In the genomic region with DNA sequence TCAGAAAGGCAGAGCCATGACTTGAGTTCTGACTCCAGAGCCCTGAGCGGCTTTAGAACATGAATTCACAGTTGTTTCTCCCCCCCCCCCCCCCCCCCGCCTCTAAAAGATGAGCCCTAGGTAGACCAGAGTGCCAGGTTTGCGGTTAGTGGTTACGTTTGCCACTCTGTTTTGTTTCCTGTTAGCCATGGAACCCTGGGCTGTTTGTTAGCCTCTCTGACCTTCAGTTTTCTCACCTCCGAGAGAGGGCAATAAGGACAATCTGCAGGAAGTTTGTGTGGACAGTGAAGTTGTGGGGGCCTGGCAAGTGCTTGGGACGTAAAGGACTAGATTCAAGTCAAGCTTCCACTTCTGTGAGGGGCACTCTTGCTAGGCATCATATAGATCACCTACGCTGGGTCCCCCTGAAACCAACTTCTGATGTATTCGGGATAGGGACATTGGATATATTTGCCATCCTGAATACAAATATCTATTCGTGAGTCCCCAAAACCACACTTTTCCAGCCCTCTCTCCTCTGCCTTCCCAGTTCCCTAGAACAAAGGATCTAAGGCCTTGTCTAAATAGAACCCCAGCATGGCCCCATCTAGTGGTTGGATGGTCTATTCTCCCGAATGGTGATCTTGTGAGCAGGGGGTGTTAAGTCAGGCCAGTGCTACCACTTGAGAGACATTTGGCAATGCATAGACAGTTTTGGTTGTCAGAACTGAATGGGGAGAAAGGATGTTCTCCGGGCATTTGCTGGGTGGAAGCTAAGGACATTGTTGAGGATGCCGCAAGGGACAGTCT, we compare ENCODE assay signal across 10 mouse cellular contexts.
DNase-seq lines count a peak whose midpoint lies in the region; ATAC-seq and TF ChIP-seq lines count a peak whose summit lies in the region.
"Had no signal": no experiment of that assay in that cellular context is flagged by ENCODE, and none has a peak within 500 bp of the region (broad histone marks: within the 10 kb centered on the region; RNA-seq: fewer than 3 reads in every experiment).

No protein-coding gene starts in this region.

- peak; percentile 63 for TF ChIP-seq CTCF in intestine, postnatal 0 days (IDR thresholded peaks at IDR 0.05; ENCODE audit: low read depth)
- TF ChIP-seq CTCF in E14TG2a.4 (conservative IDR thresholded peaks at IDR 0.05; ENCODE audit: low read length): peak; percentile 40

- H3K27me3 ChIP-seq in intestine, postnatal 0 days (replicated peaks; ENCODE audit: control insufficient read depth, insufficient read depth, low read length): no peaks in the 10 kb centered on the region
- H3K27me3 ChIP-seq in intestine, embryonic 16.5 days (replicated peaks; ENCODE audit: control insufficient read depth, insufficient read depth, low read length): no peaks in the 10 kb centered on the region
- H3K27me3 ChIP-seq in E14TG2a.4 (ENCODE audit: insufficient read depth, low read length): no peaks in the 10 kb centered on the region
- H3K27me3 ChIP-seq in limb, embryonic 11.5 days (ENCODE audit: control insufficient read depth, insufficient read depth, low read length): no peaks in the 10 kb centered on the region

- H3K36me3 ChIP-seq in intestine, postnatal 0 days (ENCODE audit: control insufficient read depth, insufficient read depth): no peaks in the 10 kb centered on the region
- H3K36me3 ChIP-seq in intestine, embryonic 16.5 days (ENCODE audit: control insufficient read depth, insufficient read depth, low read length): no peaks in the 10 kb centered on the region
- H3K36me3 ChIP-seq in E14TG2a.4 (ENCODE audit: insufficient read depth, low read length): no peaks in the 10 kb centered on the region
- H3K36me3 ChIP-seq in limb, embryonic 11.5 days (ENCODE audit: control insufficient read depth, insufficient read depth, low read length): no peaks in the 10 kb centered on the region
- H3K36me3 ChIP-seq: midbrain, embryonic 12.5 days had no signal

- 0 out of 2 replicates have a peak, but pooled peaks cover 3% of the 10 kb centered on the region for H3K9me3 ChIP-seq in intestine, postnatal 0 days (ENCODE audit: control insufficient read depth)
- no peaks in the 10 kb centered on the region for H3K9me3 ChIP-seq in intestine, embryonic 16.5 days (ENCODE audit: control insufficient read depth, low read length)
- peaks cover 11% of the 10 kb centered on the region for H3K9me3 ChIP-seq in E14TG2a.4 (ENCODE audit: low read length)
- no peaks in the 10 kb centered on the region for H3K9me3 ChIP-seq in limb, embryonic 11.5 days (ENCODE audit: control insufficient read depth, low read length)

- H3K4me2 ChIP-seq in intestine, postnatal 0 days (replicated peaks; ENCODE audit: low read depth): no peak overlapping the region
- H3K4me2 ChIP-seq in intestine, embryonic 16.5 days (ENCODE audit: low read depth, low read length): no peak overlapping the region
- H3K4me2 ChIP-seq in limb, embryonic 11.5 days (ENCODE audit: low read depth, severe bottlenecking): no peak overlapping the region
- H3K4me2 ChIP-seq: midbrain, embryonic 12.5 days had no signal

- H3K9ac ChIP-seq in intestine, postnatal 0 days (ENCODE audit: low read depth, low read length): no peak overlapping the region
- H3K9ac ChIP-seq in intestine, embryonic 16.5 days (ENCODE audit: low read depth, low read length): no peak overlapping the region
- no peak overlapping the region for H3K9ac ChIP-seq in limb, embryonic 11.5 days (ENCODE audit: low read length)
- H3K9ac ChIP-seq: midbrain, embryonic 12.5 days had no signal

- 83% methylated on average over 11 of the region's 12 CpGs for WGBS in intestine, postnatal 0 days
- 83% methylated on average over 11 of the region's 12 CpGs for WGBS in intestine, embryonic 16.5 days
- 74% methylated on average over 11 of the region's 12 CpGs for WGBS in limb, embryonic 11.5 days

- H3K4me3 ChIP-seq in intestine, postnatal 0 days (ENCODE audit: low read depth, low read length): no peak overlapping the region
- no peak overlapping the region for H3K4me3 ChIP-seq in intestine, embryonic 16.5 days (ENCODE audit: low read length)
- H3K4me3 ChIP-seq in E14TG2a.4 (replicated peaks; ENCODE audit: low read length): no peak overlapping the region
- H3K4me3 ChIP-seq in limb, embryonic 11.5 days (ENCODE audit: low read depth, low read length): no peak overlapping the region
- H3K4me3 ChIP-seq: erythroblast, embryonic 14.5 days; midbrain, embryonic 12.5 days had no signal

- H3K27ac ChIP-seq in intestine, postnatal 0 days (ENCODE audit: low read depth, low read length): no peak overlapping the region
- no peak overlapping the region for H3K27ac ChIP-seq in intestine, embryonic 16.5 days (ENCODE audit: low read length)
- H3K27ac ChIP-seq in limb, embryonic 11.5 days (replicated peaks; ENCODE audit: low read depth, low read length): no peak overlapping the region
- H3K27ac ChIP-seq: midbrain, embryonic 12.5 days had no signal

- ATAC-seq in intestine, postnatal 0 days: no peak
- no peak for ATAC-seq in intestine, embryonic 16.5 days
- no peak for ATAC-seq in limb, embryonic 11.5 days (ENCODE audit: insufficient number of reproducible peaks, low FRiP score, low TSS enrichment, low read depth)

- DNase-seq in A20 (ENCODE audit: low read depth, low spot score): peak; percentile 36
- DNase-seq in limb, embryonic 11.5 days (ENCODE audit: low spot score): peak; percentile 47
- DNase-seq in frontal cortex, postnatal 36 days (ENCODE audit: low spot score in 2 of 2): no peak
- DNase-seq in kidney, postnatal 25 days: no peak
- DNase-seq in left cerebral cortex, postnatal 36 days (ENCODE audit: low spot score in 2 of 2): no peak

- intact Hi-C loops in left cerebral cortex, postnatal 36 days (cut with DNase I): no loop called here

- no peaks in the 10 kb centered on the region for H3K4me1 ChIP-seq in intestine, postnatal 0 days (replicated peaks; ENCODE audit: control insufficient read depth, insufficient read depth, low read length)
- H3K4me1 ChIP-seq in intestine, embryonic 16.5 days (ENCODE audit: control insufficient read depth, insufficient read depth, low read length): no peaks in the 10 kb centered on the region
- peaks cover 59% of the 10 kb centered on the region for H3K4me1 ChIP-seq in E14TG2a.4 (replicated peaks; ENCODE audit: low read depth, low read length)
- H3K4me1 ChIP-seq in limb, embryonic 11.5 days (ENCODE audit: control insufficient read depth, insufficient read depth, low read length): peaks cover 11% of the 10 kb centered on the region

Comparison
In these comparisons a context has a peak if more than half of its experiments do, and no peak if none do; other contexts are left out.
1. DNase-seq: peak in A20 (single experiment) and limb, embryonic 11.5 days (single experiment); none in frontal cortex, postnatal 36 days (0 of 2), kidney, postnatal 25 days (0 of 2) and left cerebral cortex, postnatal 36 days (0 of 2).